Comparison of ENCODE assay signal across 11 mouse cellular contexts in genomic region chr7:69142351-69142750, GRCm38 (mm10).
"Had no signal": no experiment of that assay in that cellular context is flagged by ENCODE, and none has a peak within 500 bp of the region (broad histone marks: within the 10 kb centered on the region; RNA-seq: fewer than 3 reads in every experiment).

No protein-coding gene starts in this region.

- DNase-seq: kidney, adult 18-20 months; kidney, postnatal 25 days; lung, postnatal 10 days; lung, postnatal 4 days had no signal

- H3K4me2 ChIP-seq: limb, embryonic 13.5 days; liver, embryonic 12.5 days; midbrain, embryonic 11.5 days; midbrain, embryonic 15.5 days; neural tube, embryonic 12.5 days had no signal

- H3K9ac ChIP-seq: limb, embryonic 13.5 days; liver, embryonic 12.5 days; midbrain, embryonic 15.5 days; neural tube, embryonic 12.5 days had no signal

- H3K27ac ChIP-seq: layer of hippocampus, adult 2 months; limb, embryonic 13.5 days; liver, embryonic 12.5 days; midbrain, embryonic 15.5 days; neural tube, embryonic 12.5 days; stomach, postnatal 0 days had no signal

- H3K36me3 ChIP-seq: limb, embryonic 13.5 days; liver, embryonic 12.5 days; midbrain, embryonic 15.5 days; neural tube, embryonic 12.5 days had no signal

- H3K4me3 ChIP-seq: layer of hippocampus, adult 2 months; limb, embryonic 13.5 days; liver, embryonic 12.5 days; midbrain, embryonic 15.5 days; neural tube, embryonic 12.5 days had no signal

- H3K27me3 ChIP-seq: limb, embryonic 13.5 days; liver, embryonic 12.5 days; midbrain, embryonic 15.5 days; neural tube, embryonic 12.5 days had no signal

- ATAC-seq: liver, embryonic 12.5 days; midbrain, embryonic 15.5 days had no signal

- H3K9me3 ChIP-seq: limb, embryonic 13.5 days; liver, embryonic 12.5 days; midbrain, embryonic 15.5 days; neural tube, embryonic 12.5 days had no signal

- H3K4me1 ChIP-seq: limb, embryonic 13.5 days; liver, embryonic 12.5 days; midbrain, embryonic 15.5 days; neural tube, embryonic 12.5 days had no signal
